Comparison of ENCODE assay signal across 8 mouse cellular contexts in genomic region chr6:5255722-5256451, GRCm38 (mm10). TPM values are rescaled to one million over a fixed set of nuclear protein-coding genes. Genes with fewer than 3 reads are reported as not detected.
A peak's percentile ranks its signal among the peaks of the same experiment; 100 is the strongest.
DNase-seq lines count a peak whose midpoint lies in the region.

Gene Pon3 (minus strand): TSS chr6:5256286.

- intact Hi-C loops in heart, postnatal 10 days (cut with DNase I) = loop anchor here (5.0 kb wide), 2 partner anchors 41 to 126 kb away; partner anchors contain the start of genes Asb4 and Pon2

- DNase-seq in CD8-positive naive resting alpha-beta T cell, adult 2 months (ENCODE audit: low read depth in 2 of 2, low spot score in 2 of 2) = peak; percentile 3 to 6
- DNase-seq in adrenal gland, adult 8-10 months = peak; percentile 72
- DNase-seq in fibroblast of lung, adult 2 months (ENCODE audit: low read depth) = peak; percentile 40
- DNase-seq in heart, postnatal 10 days = peak; percentile 66 to 70
- DNase-seq in kidney, postnatal 25 days = peak; percentile 61 to 83
- peak; percentile 84 for DNase-seq in lung, postnatal 25 days (ENCODE audit: low spot score)
- DNase-seq in ovary, postnatal 36 days (ENCODE audit: low spot score) = peak; percentile 74
- DNase-seq in yolk sac, embryonic 10.5 days (ENCODE audit: low spot score) = peak; percentile 49

RNA-seq across cellular contexts. Expression of gene Pon3, which starts in this region (rescaled TPM):
- 100 to 1,000 TPM in 1 of 4 experiments, 10 to 100 TPM in 3; 34.9 to 145 (median 79.1) TPM for total RNA-seq in adrenal gland, adult 8-10 months (2022)
- total RNA-seq in heart, postnatal 10 days (2021) = 10 to 100 TPM; 26.1 to 28.3 TPM

Comparison
In these comparisons a context has a peak if more than half of its experiments do, and no peak if none do; other contexts are left out.
1. Peak in every context shown above with its lines: DNase-seq.
2. DNase-seq: peak in every context shown above with its lines; median percentile 84 in lung, postnatal 25 days; 74 in ovary, postnatal 36 days; 72 in adrenal gland, adult 8-10 months; 72 in kidney, postnatal 25 days; 68 in heart, postnatal 10 days; 49 in yolk sac, embryonic 10.5 days; 40 in fibroblast of lung, adult 2 months; 4 in CD8-positive naive resting alpha-beta T cell, adult 2 months.